Mouse (Mus musculus) megakaryocyte-erythroid progenitor cell, adult 5-6 weeks (primary cell): Measurements from ENCODE around the gene Igdcc3. TPM values are rescaled to one million over a fixed set of nuclear protein-coding genes. Genes with fewer than 3 reads are reported as not detected.

ENCODE experiments used
- ATAC-seq: replicated peaks from 2 replicates; pipeline ENCODE4 v1.8.0; 2016; ENCODE audit warnings: mild to moderate bottlenecking, inconsistent platforms; ENCODE audit not compliant: severe bottlenecking, poor library complexity, low FRiP score, low TSS enrichment
- total RNA-seq, 2 experiments: library from RNA; stranded (forward) in 1 of 2; stranded (reverse) in 1 of 2; fragments of 200-1000, 215-1000 nt in 1 of 2; fragments of >200 nt in 1 of 2; fragmentation: Nextera tagmentation in 1 of 2; gene quantifications; 2 replicates each; pipeline ENCODE4 v1.2.3; 2014 to 2017

Gene Igdcc3
- total RNA-seq, 2 experiments from 2014 or later = not detected

- no peak for ATAC-seq
These were observed 89.3 kb downstream of the Igdcc3 start for GRCm38 (mm10) chr9:65230250-65230649.

GRCm38 (mm10) chr9:65231284-65231683 is 90.3 kb downstream of the Igdcc3 start:
- no peak for ATAC-seq

GRCm38 (mm10) chr9:65233243-65233985 is 92.4 kb downstream of the Igdcc3 start:
- ATAC-seq = no peak

- no peak for ATAC-seq
These were observed 93.7 kb downstream of the Igdcc3 start for GRCm38 (mm10) chr9:65234734-65235133.

Other genes with a start within 250 kb of the Igdcc3 start
- not detected in 2 replicates for gene Slc24a1, start 189.6 kb upstream of the Igdcc3 start, total RNA-seq (2014; fragmentation: Nextera tagmentation)
- not detected in 2 replicates for gene Slc24a1, start 189.6 kb upstream of the Igdcc3 start, total RNA-seq (2017)
- gene Ints14, start 180.3 kb upstream of the Igdcc3 start, total RNA-seq (2014; fragmentation: Nextera tagmentation) = 31.8 and 39.6 TPM in 2 replicates
- gene Ints14, start 180.3 kb upstream of the Igdcc3 start, total RNA-seq (2017) = 31.6 and 43.1 TPM in 2 replicates
- 40.4 and 48.9 TPM in 2 replicates for gene Hacd3, start 119.5 kb upstream of the Igdcc3 start, total RNA-seq (2014; fragmentation: Nextera tagmentation)
- gene Hacd3, start 119.5 kb upstream of the Igdcc3 start, total RNA-seq (2017) = 68.1 and 71.5 TPM in 2 replicates
- gene Dpp8, start 108.8 kb upstream of the Igdcc3 start, total RNA-seq (2014; fragmentation: Nextera tagmentation) = 76.5 and 88.9 TPM in 2 replicates
- gene Dpp8, start 108.8 kb upstream of the Igdcc3 start, total RNA-seq (2017) = 77.5 and 95.5 TPM in 2 replicates
- 0.35 TPM in 1 of 2 replicates, not detected in the other for gene Igdcc4, start 39.7 kb upstream of the Igdcc3 start, total RNA-seq (2014; fragmentation: Nextera tagmentation)
- 0.42 TPM in 1 of 2 replicates, not detected in the other for gene Igdcc4, start 39.7 kb upstream of the Igdcc3 start, total RNA-seq (2017)
- gene Parp16, start 54.2 kb downstream of the Igdcc3 start, total RNA-seq (2014; fragmentation: Nextera tagmentation) = 4.9 and 8.3 TPM in 2 replicates
- gene Parp16, start 54.2 kb downstream of the Igdcc3 start, total RNA-seq (2017) = 0.30 and 6.7 TPM in 2 replicates
- not detected in 2 replicates for gene Cilp, start 124.0 kb downstream of the Igdcc3 start, total RNA-seq (2014; fragmentation: Nextera tagmentation)
- not detected in 2 replicates for gene Cilp, start 124.0 kb downstream of the Igdcc3 start, total RNA-seq (2017)
- 28.7 and 29.0 TPM in 2 replicates for gene Clpx, start 153.1 kb downstream of the Igdcc3 start, total RNA-seq (2014; fragmentation: Nextera tagmentation)
- gene Clpx, start 153.1 kb downstream of the Igdcc3 start, total RNA-seq (2017) = 66.6 and 73.0 TPM in 2 replicates
- 7.6 and 11.1 TPM in 2 replicates for gene Pdcd7, start 204.9 kb downstream of the Igdcc3 start, total RNA-seq (2014; fragmentation: Nextera tagmentation)
- 13.1 and 21.6 TPM in 2 replicates for gene Pdcd7, start 204.9 kb downstream of the Igdcc3 start, total RNA-seq (2017)
- gene Ubap1l, start 219.9 kb downstream of the Igdcc3 start, total RNA-seq (2014; fragmentation: Nextera tagmentation) = not detected in 2 replicates
- 0.56 TPM in 1 of 2 replicates, not detected in the other for gene Ubap1l, start 219.9 kb downstream of the Igdcc3 start, total RNA-seq (2017)